Mouse (Mus musculus) induced T-regulatory cell, adult 2 months (primary cell): ENCODE measurements at regions not wholly inside any gene's neighbourhood (a gene's known extent, or its start where the extent isn't known, plus 50 kb on each side); places are given as distances from the start of the nearest gene placed in this dataset.
A peak's percentile ranks its signal among the peaks of the same experiment; 100 is the strongest.

Source experiments
- DNase-seq: peaks from one replicate; pipeline ENCODE4 v3.0.0-alpha.2; 2012; ENCODE audit warnings: low read depth

DNA sequence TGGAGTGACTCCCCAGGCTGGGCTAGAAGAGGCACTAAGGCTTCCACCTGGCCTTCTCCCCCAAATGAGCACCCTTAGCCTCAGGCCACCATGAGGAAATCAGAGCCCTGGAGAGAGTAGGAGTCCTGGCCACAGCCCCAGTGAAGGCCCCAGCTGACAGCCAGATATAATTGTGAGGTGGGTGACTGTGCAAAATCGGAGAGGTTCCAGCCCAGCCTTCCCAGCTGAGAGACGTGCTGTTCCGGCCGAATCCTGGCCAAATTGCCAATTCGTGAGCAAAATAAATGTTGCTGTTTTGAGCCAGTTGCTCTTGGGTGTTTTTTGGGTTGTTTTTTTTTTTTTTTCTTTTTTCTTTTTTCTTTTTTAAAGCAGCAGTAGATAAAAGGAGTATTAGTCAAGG is 169.9 kb upstream of the Il12b start:
- DNase-seq = no peak

DNA sequence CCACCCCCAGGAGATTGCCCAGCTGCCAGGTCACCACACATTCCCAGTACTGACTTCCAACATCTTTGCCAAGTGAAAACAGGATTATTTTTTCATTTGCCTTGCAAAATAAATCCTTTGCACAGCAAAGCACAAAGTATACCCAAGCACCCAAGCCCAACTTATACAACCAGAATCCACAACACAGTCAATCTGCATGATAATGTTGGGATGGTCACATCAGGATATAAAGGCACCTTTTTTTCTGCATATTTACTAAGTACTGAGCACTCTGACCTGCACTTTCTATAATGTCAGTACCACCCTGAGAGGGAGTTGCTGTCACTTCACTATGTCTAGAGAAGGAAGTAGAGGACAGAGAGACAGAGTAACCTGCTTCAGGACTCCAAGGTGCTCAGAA is 164.4 kb upstream of the Il12b start:
- DNase-seq = no peak

DNA sequence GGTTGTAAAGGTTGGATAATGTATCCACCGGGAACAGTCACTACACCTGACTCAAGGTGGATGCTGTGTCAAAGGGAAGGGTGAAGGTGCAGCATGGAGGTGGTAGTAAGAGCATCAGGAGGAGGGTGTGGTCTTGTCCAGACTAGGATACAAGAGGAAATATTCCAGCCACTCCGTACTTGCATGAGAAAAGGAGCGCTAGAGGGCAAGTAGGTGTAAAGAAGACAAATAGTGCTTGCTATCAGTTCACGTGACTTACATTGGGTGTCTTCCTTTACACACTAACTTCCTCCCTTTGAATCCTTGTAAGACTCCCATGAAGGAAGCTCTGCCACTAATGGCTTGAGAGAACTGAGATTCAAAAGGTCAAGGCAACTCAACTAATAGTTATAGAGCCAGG is 161.8 kb upstream of the Il12b start:
- DNase-seq = no peak

- no peak for DNase-seq
Observed at GRCm38 (mm10) chr11:44238598-44238997, 161.3 kb upstream of the Il12b start.

DNA sequence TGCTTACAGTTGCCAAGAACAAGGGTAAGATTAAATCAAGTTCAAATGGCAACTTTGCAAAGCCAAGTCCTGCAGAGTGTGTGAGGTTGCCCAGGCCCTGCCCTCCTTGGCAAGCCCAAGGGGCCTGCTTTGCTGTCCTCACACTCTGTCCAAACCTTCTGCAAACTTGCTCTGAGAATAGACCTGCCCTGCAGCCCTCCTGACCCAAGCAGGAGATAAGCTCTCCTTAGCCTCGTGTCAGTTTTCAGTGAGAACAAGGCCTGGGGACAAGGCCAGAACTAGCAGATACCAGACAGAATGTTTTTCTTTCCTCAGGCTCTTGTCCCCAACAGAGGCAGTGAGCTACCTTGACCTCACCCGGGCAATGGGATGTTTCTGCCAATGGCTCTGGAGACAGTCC is 156.7 kb upstream of the Il12b start:
- DNase-seq = no peak

DNA sequence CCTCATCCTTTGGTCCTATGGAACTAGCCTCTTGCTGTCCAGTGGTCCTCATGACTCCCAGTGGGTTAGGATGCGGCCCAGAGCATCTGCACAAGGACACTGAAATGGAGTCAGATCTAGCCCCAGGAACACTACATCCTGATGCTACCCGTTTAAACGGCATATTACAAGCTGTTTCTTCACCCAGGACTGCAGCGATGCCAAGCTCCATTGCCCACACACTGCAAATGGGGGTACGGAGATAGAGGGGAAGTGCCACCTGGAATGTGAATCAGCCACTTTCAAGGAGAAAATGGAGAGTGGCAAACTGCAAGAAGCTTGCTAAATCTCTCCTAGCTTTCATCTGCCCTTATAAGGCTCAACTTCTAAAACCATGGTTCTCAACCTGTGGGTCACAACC is 148.0 kb upstream of the Il12b start:
- no peak for DNase-seq

DNA sequence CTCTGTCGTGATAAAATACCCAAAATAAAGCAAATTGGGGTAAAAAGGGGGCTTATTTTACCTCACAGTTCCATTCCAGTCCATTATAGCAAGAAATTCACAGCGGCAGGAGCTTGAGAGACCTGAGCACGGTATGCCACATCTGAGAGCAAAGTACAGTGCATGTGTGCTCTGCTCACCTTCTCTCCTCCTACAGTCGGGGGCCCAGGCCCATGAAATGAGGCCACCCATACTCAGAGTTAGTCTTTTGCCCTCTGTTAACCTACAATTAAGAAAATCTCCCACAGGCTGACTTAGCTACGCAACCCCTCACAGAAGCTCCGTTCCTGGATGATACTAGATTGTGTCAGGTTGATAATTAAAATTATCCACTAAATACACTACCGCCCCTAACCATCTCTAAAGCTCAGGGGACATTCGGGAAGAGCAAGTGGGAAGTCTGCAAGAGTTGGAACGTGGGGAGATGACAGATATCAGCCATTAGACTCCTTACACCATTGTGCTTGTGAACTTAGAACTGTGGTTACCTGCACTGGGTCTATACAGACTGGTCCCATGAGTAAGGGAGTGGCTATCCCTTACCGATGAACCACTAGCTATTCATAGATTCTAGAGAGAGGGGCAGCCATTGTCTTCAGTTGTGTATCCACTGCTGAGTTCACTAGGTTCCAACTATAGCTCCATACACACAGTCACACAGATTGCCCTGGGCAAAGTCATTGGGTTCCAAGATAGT is 139.3 kb upstream of the Il12b start:
- no peak for DNase-seq

DNA sequence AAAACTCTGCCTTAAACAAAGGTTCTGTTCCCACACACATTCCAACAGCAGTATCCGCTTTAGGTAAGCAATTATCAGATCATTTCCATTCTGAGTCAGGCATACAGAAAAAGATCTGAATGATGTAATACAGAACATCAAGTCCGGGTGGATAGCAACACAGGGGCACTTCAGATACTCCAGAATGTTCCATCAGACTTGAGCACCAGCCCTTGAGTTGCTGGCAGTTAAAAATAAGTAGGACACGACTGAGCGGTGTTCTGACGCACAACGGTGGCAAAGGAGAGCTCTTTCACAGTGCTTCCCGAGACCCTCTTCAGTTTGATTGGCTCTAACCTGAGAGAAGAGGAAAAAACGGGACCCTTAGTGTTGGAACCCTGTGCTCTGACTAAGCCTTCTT is 138.2 kb upstream of the Il12b start:
- DNase-seq = no peak

DNA sequence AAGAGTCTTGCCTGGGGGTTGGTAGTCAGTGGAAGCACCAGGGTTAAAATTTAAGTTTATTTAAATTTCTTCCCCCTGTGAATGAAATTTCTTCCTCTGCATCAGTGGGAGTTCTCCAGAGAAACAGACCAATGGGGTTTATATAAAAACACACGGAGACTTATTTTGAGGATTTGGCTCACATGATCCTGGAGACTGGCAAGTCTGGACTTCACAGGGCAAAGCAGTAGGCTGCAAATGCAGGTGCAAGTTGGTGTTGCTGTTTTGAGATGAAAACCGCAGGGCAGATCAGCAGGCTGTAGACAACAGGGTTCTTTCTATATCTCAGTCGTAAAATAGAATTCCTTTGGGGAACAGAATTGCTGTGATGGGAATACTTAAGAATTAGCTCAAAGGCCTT is 137.3 kb upstream of the Il12b start:
- DNase-seq = no peak

DNA sequence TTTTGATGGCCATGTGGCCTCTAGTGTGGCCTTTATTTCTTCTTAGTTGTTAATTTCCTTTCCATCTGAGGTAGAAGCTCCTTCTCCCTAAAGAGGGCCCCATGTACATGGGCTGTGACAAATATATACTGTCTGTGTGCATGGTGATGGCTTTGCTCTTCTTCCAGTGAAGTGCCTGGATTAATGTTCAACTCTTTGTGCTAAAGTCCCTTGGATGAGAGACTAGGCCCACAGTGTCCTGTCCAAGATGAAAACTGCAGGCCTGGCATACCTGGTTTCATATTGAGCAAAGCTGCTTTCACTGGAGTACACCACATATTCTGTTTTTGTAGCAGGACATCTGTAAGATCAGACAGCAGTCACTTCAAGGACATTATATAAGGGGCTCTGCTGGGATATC is 127.6 kb upstream of the Il12b start:
- no peak for DNase-seq

DNA sequence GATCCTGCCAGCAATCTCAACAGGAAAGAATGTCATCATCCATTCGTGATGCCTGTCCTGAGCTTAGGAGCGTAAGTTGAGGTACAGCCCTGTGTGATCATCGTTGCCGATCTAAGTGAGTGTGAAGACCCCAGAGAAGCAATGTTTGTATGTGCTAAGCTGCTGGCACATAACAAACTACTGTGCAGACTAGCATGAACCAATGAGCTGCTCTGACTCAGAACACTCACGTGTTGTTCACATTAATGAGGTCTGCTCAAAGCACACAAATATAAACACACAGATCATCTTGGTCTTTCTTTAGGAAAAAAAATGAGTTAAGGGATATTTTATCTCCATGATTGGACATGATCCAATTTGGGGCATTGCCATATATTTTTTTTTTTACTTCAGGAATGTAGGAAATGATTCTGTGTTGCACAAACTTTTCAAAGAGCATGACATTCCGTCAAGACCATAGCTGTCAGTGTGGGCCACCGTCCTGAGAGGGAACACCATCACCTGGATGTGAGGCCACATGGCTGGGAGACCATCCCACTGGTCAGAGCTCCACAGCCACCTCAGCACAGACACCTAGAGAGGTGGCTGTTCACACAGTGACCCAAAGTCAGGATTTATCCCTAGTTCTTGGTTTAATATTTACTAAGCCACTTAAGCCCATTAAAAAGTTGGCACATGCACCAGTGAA is 121.2 kb upstream of the Il12b start:
- no peak for DNase-seq

GRCm38 (mm10) chr11:44285961-44286360 is 113.9 kb upstream of the Il12b start:
- DNase-seq = no peak

DNA sequence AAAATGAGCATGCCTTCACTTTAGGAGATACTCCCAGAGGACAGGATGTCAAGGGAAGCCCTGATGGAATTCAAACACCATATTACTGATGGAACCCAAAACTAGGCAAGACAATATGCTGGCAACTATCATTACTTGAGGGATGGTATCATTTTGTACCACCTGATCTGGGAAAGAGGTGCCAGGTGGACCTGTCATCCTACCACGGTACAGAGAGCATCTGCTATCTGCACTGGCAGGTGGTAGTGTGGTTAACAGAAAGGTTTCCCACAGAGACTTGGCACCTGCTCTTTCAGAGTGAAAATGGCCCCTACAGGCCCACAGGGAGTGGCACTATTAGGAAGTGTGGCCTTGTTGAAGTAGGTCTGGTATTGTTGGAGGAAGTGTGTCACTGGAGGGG is 111.0 kb upstream of the Il12b start:
- no peak for DNase-seq

GRCm38 (mm10) chr11:44303786-44304185 is 96.1 kb upstream of the Il12b start:
- DNase-seq = no peak

GRCm38 (mm10) chr11:44316061-44316460 is 83.8 kb upstream of the Il12b start:
- DNase-seq = no peak

DNA sequence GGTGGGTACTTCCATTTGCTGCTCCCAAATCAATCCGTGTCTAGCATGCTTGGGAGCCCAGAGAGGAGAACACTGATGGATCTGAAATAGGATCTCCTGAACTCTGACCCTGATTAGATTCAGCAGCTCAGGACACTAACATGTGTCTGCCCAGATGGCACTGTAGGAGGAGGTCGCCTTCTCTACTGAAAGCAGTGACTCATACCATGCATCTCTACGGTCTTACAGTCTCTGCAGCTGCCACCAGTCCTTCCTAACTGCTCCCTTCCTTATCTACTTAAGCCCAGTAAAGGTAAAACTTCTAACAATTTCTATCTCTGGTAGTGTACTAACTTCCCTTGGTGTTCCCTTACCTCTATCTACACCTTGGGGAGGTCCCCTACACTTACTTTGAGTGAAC is 80.7 kb upstream of the Il12b start:
- no peak for DNase-seq

- no peak for DNase-seq
Observed at GRCm38 (mm10) chr11:44323314-44323713, 76.5 kb upstream of the Il12b start.

DNA sequence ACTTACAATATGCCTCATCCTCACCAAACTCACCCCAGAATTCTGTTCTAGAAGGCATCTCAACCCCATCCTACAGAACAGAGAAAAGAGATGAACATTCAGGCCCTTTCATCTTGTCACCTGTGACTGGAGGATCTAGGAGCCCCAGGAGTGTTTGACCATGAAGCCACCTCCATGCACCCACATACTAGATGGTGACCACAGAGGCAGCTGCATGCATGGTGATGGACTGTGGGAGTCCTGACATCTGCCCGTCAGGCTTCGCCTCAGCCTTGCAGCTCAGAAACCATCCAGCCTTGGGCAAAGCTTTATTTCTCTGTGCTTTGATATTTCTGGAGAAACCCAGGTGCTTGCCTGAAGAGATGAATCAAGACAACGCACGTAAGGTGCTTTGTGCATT is 74.8 kb upstream of the Il12b start:
- no peak for DNase-seq

DNA sequence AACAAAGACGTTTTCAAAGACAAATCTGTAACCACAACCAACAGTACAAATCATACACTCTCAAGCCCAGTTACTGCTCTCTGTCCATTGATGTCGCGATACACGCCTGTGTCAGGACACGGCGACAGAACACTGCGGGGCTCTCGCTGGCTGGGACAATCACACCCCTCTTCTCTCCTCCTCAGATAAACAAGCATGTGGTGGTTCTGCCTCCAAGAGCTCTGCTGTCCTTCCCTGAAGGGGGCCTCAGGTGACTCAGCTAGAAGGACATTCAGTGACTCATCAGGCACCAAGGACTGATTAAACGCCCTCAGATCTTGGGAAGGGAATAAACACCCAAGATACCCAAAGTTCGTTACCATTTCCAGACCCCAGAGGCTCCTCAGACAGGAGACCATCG is 74.3 kb upstream of the Il12b start:
- no peak for DNase-seq

DNA sequence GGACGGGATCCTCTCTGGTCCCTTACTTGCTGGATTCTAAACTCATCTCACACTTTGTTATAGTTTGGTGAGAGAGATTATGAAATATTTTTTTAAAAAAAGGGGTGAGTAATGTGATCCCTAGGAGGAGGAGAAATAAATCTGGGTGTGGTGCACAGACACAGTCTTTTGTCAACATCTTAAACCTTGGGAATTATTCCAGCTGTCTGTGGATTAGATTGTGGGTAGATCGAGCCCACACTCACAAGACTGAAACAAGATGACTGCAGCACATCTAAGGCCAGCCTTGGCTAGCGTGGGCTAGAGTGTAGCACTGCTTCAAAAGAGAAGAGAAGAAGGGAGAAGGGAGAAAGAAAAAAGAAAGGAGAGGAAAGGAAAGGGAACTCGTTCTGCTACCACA is 70.4 kb upstream of the Il12b start:
- DNase-seq = no peak

GRCm38 (mm10) chr11:44330438-44330837 is 69.4 kb upstream of the Il12b start:
- no peak for DNase-seq

DNA sequence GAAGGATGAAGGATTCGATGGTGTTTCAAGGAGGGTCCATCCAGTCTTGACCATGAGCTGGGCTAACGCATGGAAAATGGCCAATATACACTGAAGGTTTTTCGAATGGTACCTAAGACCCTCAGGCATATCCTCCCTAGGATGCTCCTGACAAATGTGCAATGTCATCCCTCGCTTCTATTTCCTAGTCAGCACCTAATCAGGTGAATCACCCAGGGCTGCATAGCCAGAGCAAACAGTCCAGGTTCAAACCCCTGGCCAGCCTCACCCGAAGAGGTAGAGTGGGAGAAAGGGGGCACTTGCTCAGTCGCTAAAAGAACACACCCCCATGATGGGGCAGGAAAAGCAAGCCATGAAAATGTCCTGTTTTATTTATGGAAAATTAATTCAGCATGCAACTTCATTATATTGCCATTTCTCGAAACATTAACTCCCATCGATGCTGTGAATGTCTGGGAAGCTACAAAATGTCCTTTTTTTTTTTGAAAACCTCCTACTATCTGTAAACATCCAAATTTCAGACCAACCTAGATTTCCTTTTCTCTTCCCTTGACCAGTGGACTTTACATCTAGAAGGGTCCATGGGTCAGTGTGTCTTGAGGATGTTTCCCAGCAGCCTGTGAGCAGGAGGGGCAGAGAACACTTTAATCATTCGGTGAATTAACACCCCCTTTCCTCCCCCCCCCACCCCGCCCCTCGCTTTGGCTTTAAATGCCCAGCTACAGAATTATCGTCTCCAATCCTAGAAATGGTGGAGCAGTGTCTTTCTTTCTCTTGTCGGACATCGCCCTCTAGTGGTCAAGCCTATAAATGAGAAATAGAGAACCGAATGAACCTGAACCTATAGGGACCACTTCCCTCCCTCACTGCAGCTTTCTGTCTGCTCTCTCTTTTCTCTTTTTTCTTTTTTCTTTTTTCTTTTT is 68.8 kb upstream of the Il12b start:
- DNase-seq = peak; percentile 78

DNA sequence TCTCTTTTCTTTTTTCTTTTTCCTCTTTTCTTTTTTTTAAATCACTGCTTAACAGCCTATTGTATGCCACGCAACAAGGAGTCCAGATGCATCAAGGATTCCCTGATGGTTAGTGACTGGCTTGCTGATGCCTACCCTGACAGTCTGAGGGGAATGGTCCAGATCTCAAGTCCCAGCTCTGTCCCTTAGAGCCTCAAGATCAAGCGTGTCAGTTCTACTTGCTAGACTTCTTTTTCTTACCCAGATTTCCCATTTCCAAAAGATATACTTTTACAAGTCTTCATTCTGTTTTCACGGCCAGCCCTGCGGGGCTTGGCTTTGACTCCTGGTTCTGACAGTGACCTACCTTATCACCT is 68.1 kb upstream of the Il12b start:
- no peak for DNase-seq
